Mouse (Mus musculus) olfactory bulb, adult 2 months (tissue): Measurements from ENCODE around the gene Zfpl1.

Source experiments
- CTCF ChIP-seq: fragments of 200-500 bp; IDR thresholded peaks from 2 replicates; pipeline ENCODE4 v1.5.1; 2012; ENCODE audit warnings: low read depth, mild to moderate bottlenecking, low read length, moderate library complexity; ENCODE audit not compliant: insufficient read depth
- POLR2A ChIP-seq: fragments of 200-500 bp; IDR thresholded peaks from 2 replicates; pipeline ENCODE4 v1.6.1; 2012; ENCODE audit warnings: mild to moderate bottlenecking, low read depth, low read length, moderate library complexity; ENCODE audit not compliant: insufficient read depth

DNA sequence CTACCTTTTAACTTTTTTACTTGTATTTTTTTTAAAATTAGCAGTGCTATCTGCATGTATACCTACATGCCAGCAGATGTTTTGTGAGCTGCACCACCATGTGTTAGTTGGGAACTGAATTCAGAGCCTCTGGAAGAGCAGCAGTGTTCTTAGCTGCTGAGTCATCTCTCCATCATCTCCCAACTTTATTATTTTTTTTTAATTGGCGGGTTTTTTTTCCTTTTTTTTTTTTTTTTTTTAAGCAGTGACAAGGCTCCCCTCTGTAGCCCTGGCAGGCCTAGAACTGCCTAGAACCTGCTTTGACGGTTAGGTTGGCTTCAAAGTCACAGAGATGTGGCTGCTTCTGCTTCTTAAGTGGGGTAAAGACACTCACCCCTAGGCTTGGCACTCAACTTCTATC lies 40.1 kb upstream of the Zfpl1 start:
- TF ChIP-seq CTCF (no peak), POLR2A (no peak)
